Mouse (Mus musculus): ENCODE measurements around the gene Stard3nl. TPM values are rescaled to one million over a fixed set of nuclear protein-coding genes. Genes with fewer than 3 reads are reported as not detected.

Stard3nl gene
- polyA plus RNA-seq, 2 experiments: 61.7 to 75.9 TPM

GRCm38 (mm10) chr13:19385226-19385625, 10.4 kb downstream of the Stard3nl start:
- no peak overlapping the region for H3K9ac ChIP-seq (ENCODE audit: low read depth, low read length, severe bottlenecking)
- no peaks in the 10 kb centered on the region for H3K36me3 ChIP-seq (ENCODE audit: control insufficient read depth, insufficient read depth, low read length)
- no peaks in the 10 kb centered on the region for H3K27me3 ChIP-seq (ENCODE audit: control insufficient read depth, insufficient read depth, low read length)
- DNase-seq (ENCODE audit: low spot score) (no peak), ATAC-seq (ENCODE audit: low FRiP score, low read depth) (no peak)
- no peaks in the 10 kb centered on the region for H3K4me1 ChIP-seq (ENCODE audit: control insufficient read depth, insufficient read depth, low read length)
- TF ChIP-seq POLR2A (IDR thresholded peaks at IDR 0.05; ENCODE audit: borderline replicate concordance, extremely low read depth, insufficient read depth, insufficient read length): no peak
- no peak overlapping the region for H3K27ac ChIP-seq (replicated peaks; ENCODE audit: low read depth, low read length)
- no peak overlapping the region for H3K4me2 ChIP-seq (replicated peaks; ENCODE audit: low read depth, low read length, severe bottlenecking)
- H3K9me3 ChIP-seq (ENCODE audit: control insufficient read depth, low read length): no peaks in the 10 kb centered on the region
- no peak overlapping the region for H3K4me3 ChIP-seq (replicated peaks; ENCODE audit: low read length)
- WGBS: 85% methylated on average over 4 of the region's 4 CpGs

GRCm38 (mm10) chr13:19381112-19381828, 14.3 kb downstream of the Stard3nl start:
- WGBS: 76% methylated on average over 9 of the region's 9 CpGs
- no peak for TF ChIP-seq POLR2A (IDR thresholded peaks at IDR 0.05; ENCODE audit: borderline replicate concordance, extremely low read depth, insufficient read depth, insufficient read length)
- H3K9me3 ChIP-seq (ENCODE audit: control insufficient read depth, low read length): no peaks in the 10 kb centered on the region
- H3K4me3 ChIP-seq (replicated peaks; ENCODE audit: low read length): no peak overlapping the region
- H3K36me3 ChIP-seq (ENCODE audit: control insufficient read depth, insufficient read depth, low read length): no peaks in the 10 kb centered on the region
- no peak overlapping the region for H3K27ac ChIP-seq (replicated peaks; ENCODE audit: low read depth, low read length)
- no peaks in the 10 kb centered on the region for H3K4me1 ChIP-seq (ENCODE audit: control insufficient read depth, insufficient read depth, low read length)
- no peak overlapping the region for H3K4me2 ChIP-seq (replicated peaks; ENCODE audit: low read depth, low read length, severe bottlenecking)
- DNase-seq (ENCODE audit: low spot score) (no peak), ATAC-seq (ENCODE audit: low FRiP score, low read depth) (no peak)
- H3K27me3 ChIP-seq (ENCODE audit: control insufficient read depth, insufficient read depth, low read length): no peaks in the 10 kb centered on the region
- no peak overlapping the region for H3K9ac ChIP-seq (ENCODE audit: low read depth, low read length, severe bottlenecking)

- 78% methylated on average over 6 of the region's 6 CpGs for WGBS
- H3K4me3 ChIP-seq (replicated peaks; ENCODE audit: low read length): no peak overlapping the region
- H3K4me2 ChIP-seq (replicated peaks; ENCODE audit: low read depth, low read length, severe bottlenecking): no peak overlapping the region
- H3K9ac ChIP-seq (ENCODE audit: low read depth, low read length, severe bottlenecking): no peak overlapping the region
- TF ChIP-seq POLR2A (IDR thresholded peaks at IDR 0.05; ENCODE audit: borderline replicate concordance, extremely low read depth, insufficient read depth, insufficient read length): no peak
- H3K27ac ChIP-seq (replicated peaks; ENCODE audit: low read depth, low read length): no peak overlapping the region
- H3K27me3 ChIP-seq (ENCODE audit: control insufficient read depth, insufficient read depth, low read length): no peaks in the 10 kb centered on the region
- DNase-seq (ENCODE audit: low spot score) (no peak), ATAC-seq (ENCODE audit: low FRiP score, low read depth) (no peak)
- no peaks in the 10 kb centered on the region for H3K4me1 ChIP-seq (ENCODE audit: control insufficient read depth, insufficient read depth, low read length)
- no peaks in the 10 kb centered on the region for H3K9me3 ChIP-seq (ENCODE audit: control insufficient read depth, low read length)
- H3K36me3 ChIP-seq (ENCODE audit: control insufficient read depth, insufficient read depth, low read length): peaks cover 11% of the 10 kb centered on the region; the same call in 1 of the 2 replicates
Observed at GRCm38 (mm10) chr13:19379313-19379712, 16.3 kb downstream of the Stard3nl start.

GRCm38 (mm10) chr13:19372133-19372729, 23.4 kb downstream of the Stard3nl start:
- TF ChIP-seq POLR2A (IDR thresholded peaks at IDR 0.05; ENCODE audit: borderline replicate concordance, extremely low read depth, insufficient read depth, insufficient read length): no peak
- peaks cover 61% of the 10 kb centered on the region for H3K36me3 ChIP-seq (ENCODE audit: control insufficient read depth, insufficient read depth, low read length)
- H3K27me3 ChIP-seq (ENCODE audit: control insufficient read depth, insufficient read depth, low read length): no peaks in the 10 kb centered on the region
- H3K9me3 ChIP-seq (ENCODE audit: control insufficient read depth, low read length): no peaks in the 10 kb centered on the region
- no peak overlapping the region for H3K4me3 ChIP-seq (replicated peaks; ENCODE audit: low read length)
- no peak overlapping the region for H3K27ac ChIP-seq (replicated peaks; ENCODE audit: low read depth, low read length)
- no peaks in the 10 kb centered on the region for H3K4me1 ChIP-seq (ENCODE audit: control insufficient read depth, insufficient read depth, low read length)
- DNase-seq (ENCODE audit: low spot score) (no peak), ATAC-seq (ENCODE audit: low FRiP score, low read depth) (no peak)
- no peak overlapping the region for H3K4me2 ChIP-seq (replicated peaks; ENCODE audit: low read depth, low read length, severe bottlenecking)
- no peak overlapping the region for H3K9ac ChIP-seq (ENCODE audit: low read depth, low read length, severe bottlenecking)
- WGBS: 13% methylated on average over 8 of the region's 8 CpGs

- Histone ChIP-seq H3K9me3 (ENCODE audit: control insufficient read depth, low read length) (no peaks in the 10 kb centered on the region), H3K4me3 (replicated peaks; ENCODE audit: low read length) (no peak overlapping the region), H3K27me3 (ENCODE audit: control insufficient read depth, insufficient read depth, low read length) (no peaks in the 10 kb centered on the region), H3K4me2 (replicated peaks; ENCODE audit: low read depth, low read length, severe bottlenecking) (no peak overlapping the region), H3K4me1 (ENCODE audit: control insufficient read depth, insufficient read depth, low read length) (no peaks in the 10 kb centered on the region), H3K36me3 (ENCODE audit: control insufficient read depth, insufficient read depth, low read length) (peaks cover 72% of the 10 kb centered on the region), H3K27ac (replicated peaks; ENCODE audit: low read depth, low read length) (no peak overlapping the region), H3K9ac (ENCODE audit: low read depth, low read length, severe bottlenecking) (no peak overlapping the region)
- WGBS: 85% methylated on average over 6 of the region's 6 CpGs
- no peak for TF ChIP-seq POLR2A (IDR thresholded peaks at IDR 0.05; ENCODE audit: borderline replicate concordance, extremely low read depth, insufficient read depth, insufficient read length)
- ATAC-seq (ENCODE audit: low FRiP score, low read depth) (no peak), DNase-seq (ENCODE audit: low spot score) (no peak)
Observed at GRCm38 (mm10) chr13:19368817-19369216, 26.8 kb downstream of the Stard3nl start.

All from limb, embryonic 14.5 days (tissue).